Mouse (Mus musculus): ENCODE results near the gene Vmn1r129.
"Not testable (repeated sequence)": the region's sequence is repeated elsewhere in the genome, so short reads cannot be mapped to it uniquely, and the experiment has no call there.

DNA sequence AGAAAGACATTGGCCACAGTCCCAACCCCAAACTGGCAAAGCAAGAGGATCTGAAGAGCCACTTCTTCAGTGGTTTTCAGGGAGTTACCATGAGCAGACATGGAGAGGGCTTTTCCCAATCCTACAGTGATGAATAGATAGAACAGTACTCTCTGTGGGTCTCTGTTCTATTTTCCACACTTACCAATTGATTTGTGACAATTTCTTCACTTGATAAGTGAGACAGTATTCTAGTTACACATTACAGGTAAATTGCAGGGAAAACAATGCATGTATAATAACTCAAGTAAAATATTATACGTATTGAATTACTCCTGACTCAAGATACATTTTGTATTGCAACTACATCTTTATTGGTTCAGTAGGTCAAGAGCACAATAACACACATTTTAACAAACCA lies at the start of gene Vmn1r129:
- TF ChIP-seq CTCF (conservative IDR thresholded peaks at IDR 0.05; ENCODE audit: insufficient read depth, insufficient read length, low read depth, low read length); POLR2A (IDR thresholded peaks at IDR 0.05; ENCODE audit: low read depth, low read length): not testable (repeated sequence)

All from kidney, adult 2 months (tissue).